9 mouse cellular contexts compared by ENCODE assay signal in genomic region chr2:4260324-4261058, GRCm38 (mm10).
DNase-seq lines count a peak whose midpoint lies in the region; ATAC-seq lines count a peak whose summit lies in the region.
"Had no signal": no experiment of that assay in that cellular context is flagged by ENCODE, and none has a peak within 500 bp of the region (broad histone marks: within the 10 kb centered on the region; RNA-seq: fewer than 3 reads in every experiment).

No protein-coding gene starts in this region.

- H3K27me3 ChIP-seq in kidney, embryonic 15.5 days, result no peaks in the 10 kb centered on the region
- no peaks in the 10 kb centered on the region for H3K27me3 ChIP-seq in hindbrain, embryonic 16.5 days (replicated peaks; ENCODE audit: control insufficient read depth, insufficient read depth, low read length)

- DNase-seq in kidney, postnatal 10 days, result no peak
- peak; percentile 48 for DNase-seq in embryo, embryonic 9.5 days (ENCODE audit: extremely low spot score)
- DNase-seq in retina, postnatal 1 day, result peak; percentile 92
- DNase-seq in urinary bladder, postnatal 14 days (ENCODE audit: low spot score), result no peak
- no peak for DNase-seq in ovary, postnatal 14 days (ENCODE audit: low spot score)
- DNase-seq in urinary bladder, postnatal 36 days (ENCODE audit: low spot score in 2 of 2), result no peak
- DNase-seq: cerebellum, adult 8-10 months had no signal

- H3K4me3 ChIP-seq in kidney, embryonic 15.5 days (replicated peaks), result no peak overlapping the region
- no peak overlapping the region for H3K4me3 ChIP-seq in hindbrain, embryonic 16.5 days (ENCODE audit: low read length)

- no peak overlapping the region for H3K9ac ChIP-seq in kidney, embryonic 15.5 days
- H3K9ac ChIP-seq in hindbrain, embryonic 16.5 days (ENCODE audit: low read depth, low read length), result 0 out of 2 replicates have a peak overlapping the region, but pooled peaks have one; percentile 7

- 47% methylated on average over 10 of the region's 10 CpGs for WGBS in kidney, embryonic 15.5 days
- WGBS in hindbrain, embryonic 16.5 days, result 19% methylated on average over 10 of the region's 10 CpGs

- H3K4me1 ChIP-seq in kidney, embryonic 15.5 days, result peaks cover 7% of the 10 kb centered on the region
- peaks cover 4% of the 10 kb centered on the region; the same call in 1 of the 2 replicates for H3K4me1 ChIP-seq in hindbrain, embryonic 16.5 days (ENCODE audit: control insufficient read depth, insufficient read depth, low read depth, low read length)

- no peaks in the 10 kb centered on the region for H3K36me3 ChIP-seq in kidney, embryonic 15.5 days
- H3K36me3 ChIP-seq in hindbrain, embryonic 16.5 days (ENCODE audit: control insufficient read depth, insufficient read depth, low read length), result no peaks in the 10 kb centered on the region

- ATAC-seq in kidney, embryonic 15.5 days (replicated peaks; ENCODE audit: low FRiP score), result peak; percentile 62
- ATAC-seq in hindbrain, embryonic 16.5 days, result no peak

- no peaks in the 10 kb centered on the region for H3K9me3 ChIP-seq in kidney, embryonic 15.5 days (replicated peaks)
- no peaks in the 10 kb centered on the region for H3K9me3 ChIP-seq in hindbrain, embryonic 16.5 days (ENCODE audit: control insufficient read depth, low read length)

- no peak overlapping the region for H3K4me2 ChIP-seq in kidney, embryonic 15.5 days
- H3K4me2 ChIP-seq in hindbrain, embryonic 16.5 days (ENCODE audit: low read length), result peak overlapping the region; percentile 3; the same call in 1 of the 2 replicates

- no peak overlapping the region for H3K27ac ChIP-seq in kidney, embryonic 15.5 days
- H3K27ac ChIP-seq in hindbrain, embryonic 16.5 days (ENCODE audit: low read depth, low read length), result no peak overlapping the region

Comparison
In these comparisons a context has a peak if more than half of its experiments do, and no peak if none do; other contexts are left out.
1. DNase-seq: peak in embryo, embryonic 9.5 days (single experiment) and retina, postnatal 1 day (single experiment); none in kidney, postnatal 10 days (single experiment), urinary bladder, postnatal 14 days (single experiment), ovary, postnatal 14 days (single experiment) and urinary bladder, postnatal 36 days (0 of 2).